Mouse (Mus musculus): ENCODE data around the gene Jup. TPM values are rescaled to one million over a fixed set of nuclear protein-coding genes. Genes with fewer than 3 reads are reported as not detected.

Gene Jup
- total and polyA plus RNA-seq, 3 experiments, result 0.33 TPM; not detected in 2

DNA sequence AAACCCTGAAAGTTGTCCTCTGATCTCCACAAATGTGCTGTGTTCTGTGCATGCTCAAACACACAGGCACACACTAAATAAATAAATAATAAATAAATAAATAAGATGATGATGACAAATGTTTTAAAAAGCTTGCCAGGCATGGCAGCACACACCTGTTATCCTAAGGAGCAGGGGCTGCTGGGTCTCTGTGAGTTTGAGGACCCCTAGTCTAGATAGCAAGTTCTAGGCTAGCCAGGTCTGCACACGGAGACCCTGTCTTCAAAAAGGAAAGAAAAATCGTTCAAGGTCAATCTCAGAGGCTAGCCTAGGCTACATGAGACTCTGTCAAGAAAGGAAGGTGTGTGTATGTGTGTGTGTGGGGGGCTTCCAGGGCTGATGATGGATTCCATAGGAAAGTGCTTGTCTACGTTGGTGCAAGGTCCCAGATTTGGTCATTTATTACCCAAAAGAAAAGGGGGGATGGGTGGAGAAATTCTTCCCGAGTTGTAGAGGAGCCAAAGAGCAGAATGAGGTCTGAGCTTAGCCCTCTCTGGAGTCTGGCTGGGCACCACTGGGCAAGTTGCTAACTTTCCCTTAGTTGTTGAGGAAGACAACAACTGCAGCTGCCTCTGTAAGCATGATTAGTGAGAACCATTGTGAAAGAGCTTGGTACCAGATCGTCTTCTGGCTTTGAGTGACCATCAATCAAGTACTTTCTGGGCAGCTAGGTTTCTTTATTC, 3.0 kb downstream of the Jup start:
- DNase-seq (ENCODE audit: low spot score), result no peak
- peaks cover 5% of the 10 kb centered on the region; the same call in 1 of the 2 replicates for H3K4me1 ChIP-seq (ENCODE audit: insufficient read depth, low read depth, low read length)
- H3K27me3 ChIP-seq (ENCODE audit: insufficient read depth, low read length), result peaks cover 64% of the 10 kb centered on the region
- ATAC-seq (ENCODE audit: extremely low read depth, insufficient number of reproducible peaks, low FRiP score, poor library complexity, severe bottlenecking), result no peak
- H3K36me3 ChIP-seq (replicated peaks), result no peaks in the 10 kb centered on the region
- no peaks in the 10 kb centered on the region for H3K9me3 ChIP-seq (replicated peaks)
- TF ChIP-seq GATA2 (IDR thresholded peaks at IDR 0.05; ENCODE audit: borderline replicate concordance, low read depth, low read length) (no peak), CTCF (IDR thresholded peaks at IDR 0.05; ENCODE audit: low read depth, low read length) (no peak), TAL1 (conservative IDR thresholded peaks at IDR 0.05; ENCODE audit: low read depth, low read length) (no peak), POLR2AphosphoS5 (IDR thresholded peaks at IDR 0.05; ENCODE audit: insufficient replicate concordance, low read depth, low read length) (no peak), GATA1 (IDR thresholded peaks at IDR 0.05; ENCODE audit: borderline replicate concordance, low read length) (no peak)
- no peak overlapping the region for H3K4me3 ChIP-seq (ENCODE audit: low read depth, low read length)

- TF ChIP-seq CTCF (IDR thresholded peaks at IDR 0.05; ENCODE audit: low read depth, low read length), result no peak
- TF ChIP-seq GATA2 (IDR thresholded peaks at IDR 0.05; ENCODE audit: borderline replicate concordance, low read depth, low read length), result no peak
- TF ChIP-seq POLR2AphosphoS5 (IDR thresholded peaks at IDR 0.05; ENCODE audit: insufficient replicate concordance, low read depth, low read length), result no peak
- no peak for TF ChIP-seq TAL1 (conservative IDR thresholded peaks at IDR 0.05; ENCODE audit: low read depth, low read length)
- no peak for TF ChIP-seq GATA1 (IDR thresholded peaks at IDR 0.05; ENCODE audit: borderline replicate concordance, low read length)
- ATAC-seq (ENCODE audit: extremely low read depth, insufficient number of reproducible peaks, low FRiP score, poor library complexity, severe bottlenecking), result no peak
- Histone ChIP-seq H3K4me1 (ENCODE audit: insufficient read depth, low read depth, low read length) (peaks cover 5% of the 10 kb centered on the region; the same call in 1 of the 2 replicates), H3K27me3 (ENCODE audit: insufficient read depth, low read length) (peaks cover 64% of the 10 kb centered on the region), H3K4me3 (ENCODE audit: low read depth, low read length) (no peak overlapping the region), H3K9me3 (replicated peaks) (no peaks in the 10 kb centered on the region), H3K36me3 (replicated peaks) (no peaks in the 10 kb centered on the region)
- DNase-seq (ENCODE audit: low spot score), result no peak
Observed at GRCm38 (mm10) chr11:100393733-100394132, 3.8 kb downstream of the Jup start.

- H3K36me3 ChIP-seq (replicated peaks), result no peaks in the 10 kb centered on the region
- no peak for ATAC-seq (ENCODE audit: extremely low read depth, insufficient number of reproducible peaks, low FRiP score, poor library complexity, severe bottlenecking)
- DNase-seq (ENCODE audit: low spot score), result no peak
- peaks cover 5% of the 10 kb centered on the region; the same call in 1 of the 2 replicates for H3K4me1 ChIP-seq (ENCODE audit: insufficient read depth, low read depth, low read length)
- H3K27me3 ChIP-seq (ENCODE audit: insufficient read depth, low read length), result peaks cover 69% of the 10 kb centered on the region
- TF ChIP-seq GATA2 (IDR thresholded peaks at IDR 0.05; ENCODE audit: borderline replicate concordance, low read depth, low read length) (no peak), TAL1 (conservative IDR thresholded peaks at IDR 0.05; ENCODE audit: low read depth, low read length) (no peak), GATA1 (IDR thresholded peaks at IDR 0.05; ENCODE audit: borderline replicate concordance, low read length) (no peak), CTCF (IDR thresholded peaks at IDR 0.05; ENCODE audit: low read depth, low read length) (no peak), POLR2AphosphoS5 (IDR thresholded peaks at IDR 0.05; ENCODE audit: insufficient replicate concordance, low read depth, low read length) (no peak)
- H3K4me3 ChIP-seq (ENCODE audit: low read depth, low read length), result no peak overlapping the region
- no peaks in the 10 kb centered on the region for H3K9me3 ChIP-seq (replicated peaks)
Observed at GRCm38 (mm10) chr11:100392958-100393357, 4.6 kb downstream of the Jup start.

GRCm38 (mm10) chr11:100391884-100392345, 5.6 kb downstream of the Jup start:
- no peaks in the 10 kb centered on the region for H3K9me3 ChIP-seq (replicated peaks)
- H3K4me1 ChIP-seq (ENCODE audit: insufficient read depth, low read depth, low read length), result no peaks in the 10 kb centered on the region
- no peak overlapping the region for H3K4me3 ChIP-seq (ENCODE audit: low read depth, low read length)
- H3K27me3 ChIP-seq (ENCODE audit: insufficient read depth, low read length), result peaks cover 68% of the 10 kb centered on the region
- no peaks in the 10 kb centered on the region for H3K36me3 ChIP-seq (replicated peaks)
- no peak for DNase-seq (ENCODE audit: low spot score)
- no peak for ATAC-seq (ENCODE audit: extremely low read depth, insufficient number of reproducible peaks, low FRiP score, poor library complexity, severe bottlenecking)
- TF ChIP-seq TAL1 (conservative IDR thresholded peaks at IDR 0.05; ENCODE audit: low read depth, low read length), result no peak
- TF ChIP-seq GATA1 (IDR thresholded peaks at IDR 0.05; ENCODE audit: borderline replicate concordance, low read length), result no peak
- TF ChIP-seq CTCF (IDR thresholded peaks at IDR 0.05; ENCODE audit: low read depth, low read length), result no peak
- no peak for TF ChIP-seq GATA2 (IDR thresholded peaks at IDR 0.05; ENCODE audit: borderline replicate concordance, low read depth, low read length)
- no peak for TF ChIP-seq POLR2AphosphoS5 (IDR thresholded peaks at IDR 0.05; ENCODE audit: insufficient replicate concordance, low read depth, low read length)

- H3K4me3 ChIP-seq (ENCODE audit: low read depth, low read length), result no peak overlapping the region
- no peaks in the 10 kb centered on the region for H3K4me1 ChIP-seq (ENCODE audit: insufficient read depth, low read depth, low read length)
- peaks cover 71% of the 10 kb centered on the region for H3K27me3 ChIP-seq (ENCODE audit: insufficient read depth, low read length)
- H3K9me3 ChIP-seq (replicated peaks), result no peaks in the 10 kb centered on the region
- TF ChIP-seq TAL1 (conservative IDR thresholded peaks at IDR 0.05; ENCODE audit: low read depth, low read length), result no peak
- TF ChIP-seq GATA2 (IDR thresholded peaks at IDR 0.05; ENCODE audit: borderline replicate concordance, low read depth, low read length), result no peak
- no peak for TF ChIP-seq GATA1 (IDR thresholded peaks at IDR 0.05; ENCODE audit: borderline replicate concordance, low read length)
- no peak for TF ChIP-seq CTCF (IDR thresholded peaks at IDR 0.05; ENCODE audit: low read depth, low read length)
- TF ChIP-seq POLR2AphosphoS5 (IDR thresholded peaks at IDR 0.05; ENCODE audit: insufficient replicate concordance, low read depth, low read length), result no peak
- ATAC-seq (ENCODE audit: extremely low read depth, insufficient number of reproducible peaks, low FRiP score, poor library complexity, severe bottlenecking) (no peak), DNase-seq (ENCODE audit: low spot score) (no peak)
- no peaks in the 10 kb centered on the region for H3K36me3 ChIP-seq (replicated peaks)
Observed at GRCm38 (mm10) chr11:100391081-100391883, 6.3 kb downstream of the Jup start.

DNA sequence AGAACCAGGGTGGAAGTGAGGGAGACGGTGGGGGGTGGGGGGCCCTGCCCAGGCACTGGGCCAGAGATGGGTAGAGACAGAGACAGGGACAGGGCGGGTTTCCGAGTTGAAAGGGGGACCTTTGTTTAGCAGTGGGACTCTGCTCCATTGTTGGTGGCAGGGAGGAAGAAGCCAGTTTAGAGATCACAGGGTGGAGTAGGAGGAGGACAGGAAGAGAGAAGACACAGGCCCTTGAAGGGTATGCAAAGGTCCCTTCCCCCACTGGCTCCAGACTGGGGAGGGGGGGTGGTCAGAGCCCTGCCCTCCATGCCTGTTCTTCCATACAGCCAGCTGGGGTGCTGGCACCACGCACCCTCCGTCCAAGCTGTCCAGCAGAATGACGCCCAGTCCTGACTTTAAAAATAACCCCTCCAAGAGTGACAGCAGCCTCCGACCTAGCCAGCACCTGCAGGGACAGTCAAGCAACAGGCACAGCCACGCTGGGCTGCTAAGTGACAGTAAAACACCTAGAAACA, 7.6 kb downstream of the Jup start:
- ATAC-seq (ENCODE audit: extremely low read depth, insufficient number of reproducible peaks, low FRiP score, poor library complexity, severe bottlenecking) (no peak), DNase-seq (ENCODE audit: low spot score) (no peak)
- peaks cover 74% of the 10 kb centered on the region for H3K27me3 ChIP-seq (ENCODE audit: insufficient read depth, low read length)
- H3K9me3 ChIP-seq (replicated peaks), result no peaks in the 10 kb centered on the region
- no peaks in the 10 kb centered on the region for H3K4me1 ChIP-seq (ENCODE audit: insufficient read depth, low read depth, low read length)
- TF ChIP-seq GATA2 (IDR thresholded peaks at IDR 0.05; ENCODE audit: borderline replicate concordance, low read depth, low read length), result no peak
- TF ChIP-seq CTCF (IDR thresholded peaks at IDR 0.05; ENCODE audit: low read depth, low read length), result no peak
- no peak for TF ChIP-seq GATA1 (IDR thresholded peaks at IDR 0.05; ENCODE audit: borderline replicate concordance, low read length)
- no peak for TF ChIP-seq POLR2AphosphoS5 (IDR thresholded peaks at IDR 0.05; ENCODE audit: insufficient replicate concordance, low read depth, low read length)
- TF ChIP-seq TAL1 (conservative IDR thresholded peaks at IDR 0.05; ENCODE audit: low read depth, low read length), result no peak
- H3K36me3 ChIP-seq (replicated peaks), result no peaks in the 10 kb centered on the region
- no peak overlapping the region for H3K4me3 ChIP-seq (ENCODE audit: low read depth, low read length)

Data from G1E (cell line).